Mouse (Mus musculus) erythroblast, embryonic 14.5 days (primary cell): ENCODE results near the gene Shmt2.

Experiments
- GATA1 ChIP-seq: IDR thresholded peaks from 2 replicates; pipeline ENCODE4 v1.6.1; 2012; ENCODE audit warnings: low read length, inconsistent platforms, mixed read lengths
- TAL1 ChIP-seq: IDR thresholded peaks from 3 replicates; pipeline ENCODE4 v1.6.1; 2012; ENCODE audit warnings: low read length, inconsistent platforms, mixed read lengths

- TF ChIP-seq TAL1 (no peak), GATA1 (no peak)
These were observed 22.1 kb upstream of the Shmt2 start for GRCm38 (mm10) chr10:127544375-127544774.
